Mouse (Mus musculus) stomach, embryonic 16.5 days (tissue): ENCODE data around the gene Ank2. TPM values are rescaled to one million over a fixed set of nuclear protein-coding genes. Genes with fewer than 3 reads are reported as not detected.
A peak's percentile ranks its signal among the peaks of the same experiment; 100 is the strongest.

ENCODE experiments used
- ATAC-seq: fragments of 200-750 bp; cut with Nextera tagmentation; 2 replicates; pipeline ENCODE4 v1.8.0; 2017; ENCODE audit warnings: moderate number of reproducible peaks, moderate TSS enrichment; ENCODE audit not compliant: insufficient read depth, low FRiP score
- H3K27ac ChIP-seq: fragments of 300-500 bp; sonication (generic); 2 replicates; pipeline ENCODE4 v1.5.1; 2014; ENCODE audit warnings: low read length
- H3K27me3 ChIP-seq: fragments of 300-500 bp; sonication (generic); 2 replicates; pipeline ENCODE4 v1.6.1; 2014; ENCODE audit warnings: low read length, control low read depth, mixed read lengths; ENCODE audit not compliant: control insufficient read depth, insufficient read depth
- H3K36me3 ChIP-seq: fragments of 300-500 bp; sonication (generic); 2 replicates; pipeline ENCODE4 v1.6.1; 2014; ENCODE audit warnings: low read length; ENCODE audit not compliant: control insufficient read depth, insufficient read depth
- H3K4me1 ChIP-seq: fragments of 300-500 bp; sonication (generic); 2 replicates; pipeline ENCODE4 v1.6.1; 2014; ENCODE audit warnings: low read length, control low read depth, mixed read lengths; ENCODE audit not compliant: control insufficient read depth, insufficient read depth
- H3K4me2 ChIP-seq: fragments of 300-500 bp; sonication (generic); 2 replicates; pipeline ENCODE4 v1.6.1; 2014; ENCODE audit warnings: low read depth, low read length, mixed read lengths
- H3K4me3 ChIP-seq: fragments of 300-500 bp; sonication (generic); replicated peaks from 2 replicates; pipeline ENCODE4 v1.5.1; 2014; ENCODE audit warnings: mild to moderate bottlenecking, low read length
- H3K9ac ChIP-seq: fragments of 300-500 bp; sonication (generic); 2 replicates; pipeline ENCODE4 v1.6.1; 2014; ENCODE audit warnings: low read length
- H3K9me3 ChIP-seq: fragments of 300-500 bp; sonication (generic); replicated peaks from 2 replicates; pipeline ENCODE4 v1.6.1; 2016; ENCODE audit warnings: low read length, control low read depth; ENCODE audit not compliant: control insufficient read depth
- WGBS: fragments of 180-500 bp; shearing (Covaris S2); extraction: QIAGEN DNeasy Blood & Tissue Kit; methylation state at CpG from one replicate; pipeline ENCODE4 v1.1.7; 2014; 5-methylcytosine and 5-hydroxymethylcytosine counted together
- polyA plus RNA-seq: library from polyadenylated mRNA; unstranded; fragments of >200 nt; fragmentation: Nextera tagmentation; extraction: Ambion mirVana; gene quantifications from 2 replicates; pipeline ENCODE4 v1.2.1, GENCODE M21; 2015

The Ank2 gene
- polyA plus RNA-seq, 1 experiment from 2014 or later, result 40.0 TPM

DNA sequence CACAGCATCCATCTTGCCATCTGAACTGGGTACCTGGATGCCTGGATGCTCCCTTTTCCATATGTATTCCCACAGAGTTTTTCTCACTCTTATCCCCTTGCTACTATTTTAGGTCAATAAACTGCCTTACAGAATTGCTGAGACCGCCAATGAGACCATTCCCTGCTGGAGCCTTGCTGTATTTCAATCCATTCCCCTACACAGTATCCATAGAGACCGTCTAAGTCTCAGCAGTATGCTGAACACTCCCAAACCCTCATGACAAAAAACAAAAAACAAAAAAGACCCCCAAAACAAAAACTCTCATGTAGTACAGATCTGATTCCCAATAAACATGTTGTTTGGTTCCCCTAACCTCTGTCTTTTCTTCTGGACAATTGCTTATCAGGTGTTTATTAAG is 365.1 kb downstream of the Ank2 start:
- H3K36me3 ChIP-seq, result no peaks in the 10 kb centered on the region
- no peaks in the 10 kb centered on the region for H3K27me3 ChIP-seq
- H3K27ac ChIP-seq, result no peak overlapping the region
- H3K9me3 ChIP-seq, result no peaks in the 10 kb centered on the region
- H3K4me2 ChIP-seq, result no peak overlapping the region
- H3K4me3 ChIP-seq, result no peak overlapping the region
- ATAC-seq, result no peak
- WGBS, result 67% methylated on average over 2 of the region's 2 CpGs
- H3K9ac ChIP-seq, result no peak overlapping the region
- peaks cover 4% of the 10 kb centered on the region; the same call in 1 of the 2 replicates for H3K4me1 ChIP-seq

DNA sequence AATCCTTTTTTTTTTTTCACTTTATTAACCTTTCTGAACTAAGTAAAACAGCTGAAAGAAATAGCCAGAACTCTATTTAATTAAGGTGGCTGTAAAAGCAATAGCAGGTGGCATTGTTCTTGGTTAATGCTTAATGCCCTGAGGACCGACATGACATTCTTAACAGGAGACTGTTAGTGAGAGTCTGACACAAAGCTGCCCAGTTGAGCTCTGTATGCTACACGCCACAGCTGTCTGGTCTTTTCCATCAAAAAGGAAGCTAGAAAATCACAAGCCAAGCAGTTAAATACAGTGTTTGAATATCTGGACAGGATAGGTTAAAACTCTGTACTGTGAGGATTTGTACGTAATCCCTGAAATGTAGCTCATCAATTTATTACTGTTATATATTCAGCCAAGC is 368.1 kb downstream of the Ank2 start:
- no peaks in the 10 kb centered on the region for H3K9me3 ChIP-seq
- 52% methylated on average over 3 of the region's 3 CpGs for WGBS
- no peak overlapping the region for H3K4me3 ChIP-seq
- no peak overlapping the region for H3K4me2 ChIP-seq
- no peak for ATAC-seq
- H3K36me3 ChIP-seq, result no peaks in the 10 kb centered on the region
- H3K4me1 ChIP-seq, result peaks cover 4% of the 10 kb centered on the region; the same call in 1 of the 2 replicates
- no peak overlapping the region for H3K27ac ChIP-seq
- H3K27me3 ChIP-seq, result no peaks in the 10 kb centered on the region
- H3K9ac ChIP-seq, result no peak overlapping the region

DNA sequence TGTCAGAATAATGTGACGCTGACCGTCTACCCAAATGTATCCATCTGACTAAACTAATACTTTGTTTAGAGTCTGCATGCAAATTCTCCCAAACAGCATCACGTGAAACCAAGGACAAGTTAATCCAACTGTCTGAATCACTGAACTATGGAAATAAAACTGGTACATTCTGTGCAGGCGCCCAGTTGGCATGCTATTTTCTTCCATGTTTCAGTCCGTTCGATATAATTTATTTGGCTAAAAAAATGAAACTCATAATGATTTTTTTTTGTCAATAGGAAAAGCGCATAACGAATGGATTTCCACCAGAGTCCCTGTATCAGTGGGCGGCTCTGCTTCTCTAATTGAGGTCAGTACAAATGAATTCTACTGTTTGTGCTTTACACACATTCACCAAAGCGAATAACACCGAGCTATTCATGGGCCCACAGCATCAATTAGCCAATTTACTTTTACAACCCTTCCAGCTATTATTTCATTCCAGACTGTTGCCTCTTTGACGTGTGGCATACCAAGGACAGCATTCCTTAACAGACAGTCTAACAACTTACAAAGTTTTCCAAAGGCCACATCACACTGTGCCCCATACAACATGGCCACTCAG is 368.9 kb downstream of the Ank2 start:
- Histone ChIP-seq H3K4me3 (no peak overlapping the region), H3K9me3 (no peaks in the 10 kb centered on the region), H3K27me3 (no peaks in the 10 kb centered on the region), H3K4me1 (peaks cover 4% of the 10 kb centered on the region; the same call in 1 of the 2 replicates), H3K36me3 (no peaks in the 10 kb centered on the region), H3K4me2 (no peak overlapping the region), H3K9ac (no peak overlapping the region), H3K27ac (no peak overlapping the region)
- 79% methylated on average over 12 of the region's 12 CpGs for WGBS
- ATAC-seq, result no peak

DNA sequence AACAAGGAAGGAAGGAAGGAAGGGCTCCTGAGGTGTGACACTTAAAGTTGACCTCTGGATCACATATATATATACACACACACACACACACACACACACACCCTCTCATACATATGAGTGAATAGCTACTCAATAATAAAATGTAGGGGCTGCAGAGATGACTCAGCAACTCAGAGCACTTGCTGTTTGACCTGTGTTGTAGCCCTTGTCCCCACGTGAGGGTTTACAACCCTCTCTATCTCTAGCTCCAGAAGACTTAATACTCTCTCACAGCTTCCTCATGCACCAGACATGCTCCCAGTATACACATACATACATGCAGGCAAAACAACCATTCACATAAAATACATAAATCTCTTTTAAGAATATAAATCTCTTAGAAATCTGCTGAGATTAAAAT is 369.4 kb downstream of the Ank2 start:
- Histone ChIP-seq H3K4me2 (no peak overlapping the region), H3K36me3 (no peaks in the 10 kb centered on the region), H3K4me3 (no peak overlapping the region), H3K27me3 (no peaks in the 10 kb centered on the region), H3K9ac (no peak overlapping the region), H3K27ac (no peak overlapping the region), H3K9me3 (no peaks in the 10 kb centered on the region), H3K4me1 (peaks cover 5% of the 10 kb centered on the region)
- no peak for ATAC-seq
- 66% methylated on average over 1 of the region's 1 CpGs for WGBS

DNA sequence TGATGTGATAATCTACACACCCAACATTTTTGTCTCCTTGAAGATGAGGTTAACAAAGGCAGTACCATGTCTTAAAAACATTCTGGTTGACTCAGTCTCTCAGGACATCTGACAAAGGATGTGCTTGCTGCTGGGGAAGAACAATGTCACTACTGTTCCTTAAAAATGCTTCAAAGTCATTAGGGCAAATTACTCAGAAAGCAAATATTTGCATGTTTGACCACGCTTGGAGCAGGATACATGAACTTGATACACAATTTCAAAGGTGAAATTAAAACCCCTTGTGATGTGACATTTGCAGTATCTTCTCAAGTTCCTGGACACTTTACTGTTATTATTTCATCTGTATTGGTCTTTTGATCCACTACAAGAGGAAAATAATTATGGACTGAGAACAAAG is 371.5 kb downstream of the Ank2 start:
- Histone ChIP-seq H3K4me2 (no peak overlapping the region), H3K27ac (no peak overlapping the region), H3K36me3 (no peaks in the 10 kb centered on the region), H3K9me3 (no peaks in the 10 kb centered on the region), H3K4me1 (peaks cover 21% of the 10 kb centered on the region), H3K4me3 (no peak overlapping the region), H3K9ac (no peak overlapping the region), H3K27me3 (no peaks in the 10 kb centered on the region)
- ATAC-seq, result no peak
- 61% methylated on average over 1 of the region's 1 CpGs for WGBS

DNA sequence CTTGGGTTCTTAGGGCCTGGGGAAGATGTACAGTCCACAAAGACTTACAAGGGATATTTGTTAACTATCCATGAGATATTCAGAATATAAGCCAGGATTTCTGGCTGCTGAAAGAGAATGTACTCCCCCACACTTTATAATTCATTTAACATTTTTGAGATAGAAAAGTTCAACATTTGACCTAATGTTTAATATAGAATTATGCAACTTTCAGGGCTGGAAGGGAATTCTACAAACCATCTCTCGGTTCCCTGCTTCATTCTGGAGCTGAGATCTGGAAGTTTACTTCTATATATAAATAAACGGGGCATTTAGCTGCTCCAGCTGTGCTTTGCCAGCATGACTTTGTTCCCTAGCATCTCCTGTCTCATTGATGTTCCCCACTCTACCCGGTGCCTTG is 372.9 kb downstream of the Ank2 start:
- WGBS, result 32% methylated on average over 3 of the region's 3 CpGs
- ATAC-seq, result no peak

DNA sequence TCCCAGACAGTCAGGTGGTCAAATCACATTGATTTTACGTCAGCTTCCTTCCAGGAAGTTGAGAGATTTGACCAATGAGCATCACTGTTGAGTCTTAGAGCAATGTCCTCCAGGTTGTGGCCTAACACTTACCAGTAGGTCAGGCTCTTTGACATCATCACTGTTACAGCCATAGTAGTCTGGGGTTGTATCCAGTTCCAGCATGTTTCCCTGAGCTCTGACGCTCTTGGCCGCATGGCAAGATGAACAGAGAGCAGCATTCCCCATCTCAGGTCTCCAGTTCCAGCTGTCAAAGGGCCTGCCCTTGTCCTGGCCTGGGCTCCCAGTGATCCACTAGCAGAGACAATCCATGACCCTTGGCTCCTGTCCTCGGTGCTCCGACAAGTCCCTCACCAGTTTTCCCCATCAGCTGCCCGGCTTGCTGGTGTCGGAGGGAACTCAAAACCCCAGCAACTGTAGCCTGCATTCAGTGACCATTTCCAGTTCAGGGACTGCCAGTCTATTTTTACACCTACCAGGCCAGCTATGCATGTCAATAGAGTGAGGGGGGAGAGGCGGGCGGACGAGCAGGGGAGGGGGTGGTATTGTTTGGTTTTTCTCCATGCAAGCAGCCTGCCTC is 374.7 kb downstream of the Ank2 start:
- H3K27me3 ChIP-seq, result no peaks in the 10 kb centered on the region
- no peaks in the 10 kb centered on the region for H3K36me3 ChIP-seq
- H3K4me1 ChIP-seq, result peaks cover 17% of the 10 kb centered on the region
- H3K9ac ChIP-seq, result no peak overlapping the region
- no peak overlapping the region for H3K27ac ChIP-seq
- no peak overlapping the region for H3K4me3 ChIP-seq
- WGBS, result 56% methylated on average over 10 of the region's 10 CpGs
- ATAC-seq, result peak; percentile 65; the same call in 1 of the 2 replicates
- H3K4me2 ChIP-seq, result no peak overlapping the region
- H3K9me3 ChIP-seq, result no peaks in the 10 kb centered on the region

More for the DNA sequence above, 372.9 kb downstream of the Ank2 start:
- peak overlapping the region; percentile 29 for H3K27ac ChIP-seq
- H3K36me3 ChIP-seq, result no peaks in the 10 kb centered on the region
- H3K9ac ChIP-seq, result no peak overlapping the region
- H3K27me3 ChIP-seq, result no peaks in the 10 kb centered on the region
- H3K4me3 ChIP-seq, result no peak overlapping the region
- no peaks in the 10 kb centered on the region for H3K9me3 ChIP-seq
- H3K4me1 ChIP-seq, result peaks cover 21% of the 10 kb centered on the region
- H3K4me2 ChIP-seq, result no peak overlapping the region

DNA sequence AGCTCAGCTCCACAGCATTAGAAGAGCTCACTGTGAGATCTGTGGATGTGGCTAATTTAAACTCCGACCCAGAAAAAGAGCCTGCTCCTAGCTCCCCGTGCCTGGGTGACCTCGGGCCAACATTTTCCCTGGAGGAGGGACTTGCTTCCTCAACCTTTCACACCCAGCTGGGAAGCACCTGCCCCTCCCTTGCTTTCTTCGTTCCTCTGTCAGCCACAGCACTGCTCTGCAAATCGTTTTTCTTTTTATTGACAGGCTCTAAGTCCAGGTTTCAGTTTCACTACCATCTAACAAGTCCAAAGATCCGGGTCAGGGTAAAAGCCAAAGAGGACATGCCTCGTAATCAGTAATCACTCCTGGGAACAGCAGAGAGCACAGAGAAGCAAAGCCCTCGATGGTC is 375.8 kb downstream of the Ank2 start:
- H3K36me3 ChIP-seq, result no peaks in the 10 kb centered on the region
- peak overlapping the region; percentile 48; the same call in 1 of the 2 replicates for H3K9ac ChIP-seq
- ATAC-seq, result peak; percentile 39; the same call in 1 of the 2 replicates
- 17% methylated on average over 8 of the region's 8 CpGs for WGBS
- H3K4me1 ChIP-seq, result peaks cover 17% of the 10 kb centered on the region
- peak overlapping the region; percentile 5; the same call in 1 of the 2 replicates for H3K4me3 ChIP-seq
- H3K27me3 ChIP-seq, result no peaks in the 10 kb centered on the region
- no peaks in the 10 kb centered on the region for H3K9me3 ChIP-seq
- H3K4me2 ChIP-seq, result peak overlapping the region; percentile 35
- H3K27ac ChIP-seq, result no peak overlapping the region; the same call in 1 of the 2 replicates

DNA sequence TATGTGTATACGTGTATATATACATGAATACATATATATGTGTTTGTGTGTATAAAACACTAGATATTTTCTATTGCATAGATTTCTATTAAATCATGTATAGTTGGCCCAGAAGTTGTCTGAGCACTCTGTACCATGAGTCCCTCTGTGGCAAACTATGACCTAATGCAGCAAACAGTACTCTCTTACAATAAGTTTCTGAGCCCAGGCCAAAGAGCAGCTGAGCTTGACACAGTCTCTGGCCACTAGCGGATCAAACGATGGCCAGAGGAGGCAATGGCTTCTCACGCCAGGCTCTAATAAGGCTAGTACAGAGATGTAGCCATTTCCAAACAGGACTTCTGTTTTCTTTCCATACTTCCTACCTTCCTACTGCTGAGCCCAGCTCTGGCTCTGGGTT is 380.4 kb downstream of the Ank2 start:
- Histone ChIP-seq H3K36me3 (no peaks in the 10 kb centered on the region), H3K9me3 (no peaks in the 10 kb centered on the region), H3K4me1 (peaks cover 7% of the 10 kb centered on the region), H3K27me3 (no peaks in the 10 kb centered on the region), H3K4me2 (no peak overlapping the region), H3K9ac (no peak overlapping the region), H3K4me3 (no peak overlapping the region), H3K27ac (no peak overlapping the region)
- ATAC-seq, result no peak
- 85% methylated on average over 4 of the region's 4 CpGs for WGBS
